Comparison of ENCODE assay signal across 9 mouse cellular contexts in genomic region chr14:13933290-13934051, GRCm38 (mm10). TPM values are rescaled to one million over a fixed set of nuclear protein-coding genes. Genes with fewer than 3 reads are reported as not detected.
DNase-seq lines count a peak whose midpoint lies in the region; ATAC-seq lines count a peak whose summit lies in the region.
"Had no signal": no experiment of that assay in that cellular context is flagged by ENCODE, and none has a peak within 500 bp of the region (broad histone marks: within the 10 kb centered on the region; RNA-seq: fewer than 3 reads in every experiment).

No protein-coding gene starts in this region.

- H3K36me3 ChIP-seq in forebrain, embryonic 12.5 days (replicated peaks) = no peaks in the 10 kb centered on the region
- no peaks in the 10 kb centered on the region for H3K36me3 ChIP-seq in liver, embryonic 11.5 days (ENCODE audit: control insufficient read depth, insufficient read depth, low read length)
- H3K36me3 ChIP-seq in stomach, embryonic 14.5 days (ENCODE audit: control insufficient read depth, insufficient read depth, low read length) = no peaks in the 10 kb centered on the region

- WGBS in forebrain, embryonic 12.5 days = 36% methylated on average over 30 of the region's 31 CpGs
- WGBS in liver, embryonic 11.5 days = 29% methylated on average over 31 of the region's 31 CpGs
- 23% methylated on average over 31 of the region's 31 CpGs for WGBS in stomach, embryonic 14.5 days

- peak overlapping the region; percentile 26 for H3K4me3 ChIP-seq in forebrain, embryonic 12.5 days (replicated peaks)
- H3K4me3 ChIP-seq in liver, embryonic 11.5 days (ENCODE audit: low read depth, low read length) = peak overlapping the region; percentile 40
- H3K4me3 ChIP-seq in stomach, embryonic 14.5 days (ENCODE audit: low read depth, low read length) = peak overlapping the region; percentile 21

- 0 out of 2 replicates have a peak, but pooled peaks cover 4% of the 10 kb centered on the region for H3K4me1 ChIP-seq in forebrain, embryonic 12.5 days
- no peaks in the 10 kb centered on the region for H3K4me1 ChIP-seq in liver, embryonic 11.5 days (replicated peaks; ENCODE audit: control insufficient read depth, insufficient read depth, low read length)
- no peaks in the 10 kb centered on the region for H3K4me1 ChIP-seq in stomach, embryonic 14.5 days (ENCODE audit: control insufficient read depth, insufficient read depth, low read length)

- ATAC-seq in forebrain, embryonic 12.5 days (ENCODE audit: low FRiP score) = peak; percentile 68
- peak; percentile 67 for ATAC-seq in liver, embryonic 11.5 days (replicated peaks; ENCODE audit: low FRiP score)
- peak; percentile 49; the same call in 1 of the 2 replicates for ATAC-seq in stomach, embryonic 14.5 days (ENCODE audit: insufficient number of reproducible peaks, insufficient read depth, low FRiP score, low read depth)

- 0 out of 2 replicates have a peak overlapping the region, but pooled peaks have one; percentile 17 for H3K9ac ChIP-seq in forebrain, embryonic 12.5 days
- peak overlapping the region; percentile 56 for H3K9ac ChIP-seq in liver, embryonic 11.5 days (ENCODE audit: low read depth, low read length)
- H3K9ac ChIP-seq in stomach, embryonic 14.5 days (replicated peaks; ENCODE audit: low read depth, low read length) = 0 out of 2 replicates have a peak overlapping the region, but pooled peaks have one; percentile 10

- H3K27me3 ChIP-seq in forebrain, embryonic 12.5 days = no peaks in the 10 kb centered on the region
- no peaks in the 10 kb centered on the region for H3K27me3 ChIP-seq in liver, embryonic 11.5 days (replicated peaks; ENCODE audit: control insufficient read depth, insufficient read depth, low read length)
- H3K27me3 ChIP-seq in stomach, embryonic 14.5 days (ENCODE audit: control insufficient read depth, insufficient read depth, low read length) = no peaks in the 10 kb centered on the region

- DNase-seq in retina, postnatal 1 day = peak; percentile 39
- no peak for DNase-seq in retina, embryonic 14.5 days (ENCODE audit: low spot score)
- DNase-seq in liver, embryonic 11.5 days (ENCODE audit: low spot score) = peak; percentile 39
- no peak for DNase-seq in ovary, postnatal 14 days (ENCODE audit: low spot score)
- no peak for DNase-seq in lung, postnatal 4 days
- no peak for DNase-seq in right cerebral cortex, postnatal 36 days (ENCODE audit: low spot score in 2 of 2)

- no peak overlapping the region for H3K27ac ChIP-seq in forebrain, embryonic 12.5 days
- H3K27ac ChIP-seq in liver, embryonic 11.5 days (ENCODE audit: low read depth, low read length) = no peak overlapping the region
- H3K27ac ChIP-seq in stomach, embryonic 14.5 days (ENCODE audit: low read length) = no peak overlapping the region

- peak overlapping the region; percentile 54 for H3K4me2 ChIP-seq in forebrain, embryonic 12.5 days
- H3K4me2 ChIP-seq in liver, embryonic 11.5 days = peak overlapping the region; percentile 75
- peak overlapping the region; percentile 52 for H3K4me2 ChIP-seq in stomach, embryonic 14.5 days (replicated peaks; ENCODE audit: low read depth, low read length)

- H3K9me3 ChIP-seq in forebrain, embryonic 12.5 days = no peaks in the 10 kb centered on the region
- H3K9me3 ChIP-seq in liver, embryonic 11.5 days (ENCODE audit: control insufficient read depth, low read length) = peaks cover 2% of the 10 kb centered on the region; the same call in 1 of the 2 replicates
- H3K9me3 ChIP-seq in stomach, embryonic 14.5 days (ENCODE audit: control insufficient read depth, low read depth, low read length) = peaks cover 2% of the 10 kb centered on the region; the same call in 1 of the 2 replicates

RNA-seq across cellular contexts. Expression of gene Gm281, which starts 19.2 kb away (rescaled TPM):
- polyA plus RNA-seq in forebrain, embryonic 12.5 days (2016; fragmentation: Nextera tagmentation; extraction: Ambion mirVana) = not detected in 2 replicates
- polyA plus RNA-seq in liver, embryonic 11.5 days (2014; fragmentation: Nextera tagmentation; extraction: Ambion mirVana) = not detected in 2 replicates
- 0.08 TPM in 1 of 2 replicates, not detected in the other for polyA plus RNA-seq in stomach, embryonic 14.5 days (2014; fragmentation: Nextera tagmentation; extraction: Ambion mirVana)
- polyA plus RNA-seq: cortical plate, adult 2 months had no signal

RNA-seq across cellular contexts. Expression of gene Atxn7, which starts 27.8 kb away (rescaled TPM):
- 6.9 and 11.1 TPM in 2 replicates for polyA plus RNA-seq in forebrain, embryonic 12.5 days (2016; fragmentation: Nextera tagmentation; extraction: Ambion mirVana)
- 3.0 and 4.0 TPM in 2 replicates for polyA plus RNA-seq in liver, embryonic 11.5 days (2014; fragmentation: Nextera tagmentation; extraction: Ambion mirVana)
- 7.2 and 8.1 TPM in 2 replicates for polyA plus RNA-seq in stomach, embryonic 14.5 days (2014; fragmentation: Nextera tagmentation; extraction: Ambion mirVana)

RNA-seq across cellular contexts. Expression of gene Thoc7, which starts 28.2 kb away (rescaled TPM):
- 227 and 240 TPM in 2 replicates for polyA plus RNA-seq in forebrain, embryonic 12.5 days (2016; fragmentation: Nextera tagmentation; extraction: Ambion mirVana)
- polyA plus RNA-seq in liver, embryonic 11.5 days (2014; fragmentation: Nextera tagmentation; extraction: Ambion mirVana) = 178 and 191 TPM in 2 replicates
- 193 and 195 TPM in 2 replicates for polyA plus RNA-seq in stomach, embryonic 14.5 days (2014; fragmentation: Nextera tagmentation; extraction: Ambion mirVana)

Comparison
In these comparisons a context has a peak if more than half of its experiments do, and no peak if none do; other contexts are left out.
1. DNase-seq: peak in retina, postnatal 1 day (single experiment) and liver, embryonic 11.5 days (single experiment); none in retina, embryonic 14.5 days (single experiment), ovary, postnatal 14 days (single experiment), lung, postnatal 4 days (0 of 2) and right cerebral cortex, postnatal 36 days (0 of 2).
2. Peak in every context shown above with its lines, with median percentiles within 50 percentile points of each other: ATAC-seq, H3K4me2 ChIP-seq, H3K4me3 ChIP-seq and H3K9ac ChIP-seq.